Mouse (Mus musculus) CH12.LX (cell line): ENCODE measurements around the gene Foxp1. TPM values are rescaled to one million over a fixed set of nuclear protein-coding genes. Genes with fewer than 3 reads are reported as not detected.

Experiments used
- DNase-seq: peaks from one replicate; pipeline ENCODE4 v3.0.0-alpha.2; 2013; ENCODE audit errors: extremely low read depth
- H3K27ac ChIP-seq: 2 replicates; pipeline ENCODE4 v1.5.1; 2012; ENCODE audit warnings: low read depth, mild to moderate bottlenecking, control low read depth, moderate library complexity; ENCODE audit not compliant: insufficient read depth
- H3K27me3 ChIP-seq: replicated peaks from 2 replicates; pipeline ENCODE3; 2012; ENCODE audit warnings: inconsistent platforms
- H3K36me3 ChIP-seq, 2 experiments: replicated peaks in 1 of 2; 2 replicates each; pipeline versions ENCODE3 to v1.6.1; 2012; ENCODE audit warnings: inconsistent platforms in 1 of 2, low read length in 1 of 2, mild to moderate bottlenecking in 1 of 2, mixed read lengths in 1 of 2, moderate library complexity in 1 of 2; ENCODE audit not compliant: control insufficient read depth in 1 of 2, insufficient read depth in 1 of 2
- H3K4me1 ChIP-seq, 2 experiments: 2 replicates each; pipeline ENCODE4 v1.6.1; 2012; ENCODE audit warnings: inconsistent platforms in 1 of 2, moderate library complexity in 1 of 2; ENCODE audit not compliant: insufficient read depth in 2 of 2, control insufficient read depth in 1 of 2
- H3K4me2 ChIP-seq: 2 replicates; pipeline ENCODE4 v1.6.1; 2012; ENCODE audit warnings: low read depth, mild to moderate bottlenecking, control low read depth; ENCODE audit not compliant: poor library complexity, insufficient read depth, severe bottlenecking
- H3K4me3 ChIP-seq, 3 experiments: fragments of 150-350 bp in 1 of 3; sonication (generic) in 1 of 3; replicated peaks in 1 of 3; 2 replicates each; pipeline versions ENCODE3 to v1.5.1; 2011 to 2012; ENCODE audit warnings: low read depth in 2 of 3, low read length in 2 of 3, mild to moderate bottlenecking in 2 of 3, moderate library complexity in 2 of 3, control low read depth in 1 of 3, improper control_type of control experiment in 1 of 3, inconsistent platforms in 1 of 3, mixed read lengths in 1 of 3; ENCODE audit not compliant: poor library complexity in 1 of 3
- H3K79me2 ChIP-seq: replicated peaks from 2 replicates; pipeline ENCODE4 v1.6.1; 2012; ENCODE audit warnings: mild to moderate bottlenecking, moderate library complexity; ENCODE audit not compliant: control insufficient read depth, poor library complexity, insufficient read depth, severe bottlenecking; ENCODE audit errors: extremely low read depth
- H3K9ac ChIP-seq: 2 replicates; pipeline ENCODE4 v1.6.1; 2012; ENCODE audit warnings: low read depth, mild to moderate bottlenecking, control low read depth, moderate library complexity; ENCODE audit not compliant: insufficient read depth
- H3K9me3 ChIP-seq: replicated peaks from 2 replicates; pipeline ENCODE3; 2012; ENCODE audit warnings: low read length, inconsistent platforms, mixed read lengths
- BHLHE40 ChIP-seq: IDR thresholded peaks from 2 replicates; pipeline ENCODE4 v1.6.1; 2011; ENCODE audit warnings: mild to moderate bottlenecking, low read depth, low read length, improper control_type of control experiment
- CHD1 ChIP-seq: IDR thresholded peaks from 2 replicates; pipeline ENCODE4 v1.6.1; 2012; ENCODE audit warnings: low read depth, low read length, improper control_type of control experiment, inconsistent platforms
- CTCF ChIP-seq, 2 experiments: IDR thresholded peaks in 1 of 2; conservative IDR thresholded peaks in 1 of 2; 2 replicates each; pipeline ENCODE4 v1.5.1; 2011 to 2012; ENCODE audit warnings: low read depth in 2 of 2, low read length in 2 of 2, improper control_type of control experiment in 1 of 2, inconsistent platforms in 1 of 2, mild to moderate bottlenecking in 1 of 2, moderate library complexity in 1 of 2
- EP300 ChIP-seq: IDR thresholded peaks from 2 replicates; pipeline ENCODE4 v1.6.1; 2011; ENCODE audit warnings: low read length, improper control_type of control experiment
- HCFC1 ChIP-seq: IDR thresholded peaks from 2 replicates; pipeline ENCODE4 v1.6.1; 2012; ENCODE audit warnings: low read depth, mild to moderate bottlenecking, inconsistent platforms, low read length, improper control_type of control experiment
- IRF4 ChIP-seq: IDR thresholded peaks from 2 replicates; pipeline ENCODE4 v1.6.1; 2014; ENCODE audit warnings: low read depth, mild to moderate bottlenecking, inconsistent platforms, low read length, improper control_type of control experiment
- JUN ChIP-seq: IDR thresholded peaks from 2 replicates; pipeline ENCODE4 v1.6.1; 2011; ENCODE audit warnings: low read depth, mild to moderate bottlenecking, low read length, improper control_type of control experiment, moderate library complexity; ENCODE audit not compliant: insufficient read depth
- MAFK ChIP-seq: IDR thresholded peaks from 2 replicates; pipeline ENCODE4 v1.6.1; 2011; ENCODE audit warnings: low read length, improper control_type of control experiment; ENCODE audit not compliant: insufficient replicate concordance
- MAX ChIP-seq: IDR thresholded peaks from 2 replicates; pipeline ENCODE4 v1.6.1; 2011; ENCODE audit warnings: low read length, improper control_type of control experiment
- MAZ ChIP-seq: IDR thresholded peaks from 2 replicates; pipeline ENCODE4 v1.6.1; 2012; ENCODE audit warnings: low read depth, mild to moderate bottlenecking, inconsistent platforms, low read length, improper control_type of control experiment, moderate library complexity
- MEF2A ChIP-seq: IDR thresholded peaks from 2 replicates; pipeline ENCODE4 v1.6.1; 2014; ENCODE audit warnings: low read depth, mild to moderate bottlenecking, inconsistent platforms, low read length, improper control_type of control experiment, borderline replicate concordance
- NELFE ChIP-seq: IDR thresholded peaks from 2 replicates; pipeline ENCODE4 v1.6.1; 2011; ENCODE audit warnings: low read depth, low read length, improper control_type of control experiment
- NRF1 ChIP-seq: IDR thresholded peaks from 2 replicates; pipeline ENCODE4 v1.6.1; 2014; ENCODE audit warnings: low read depth, mild to moderate bottlenecking, inconsistent platforms, low read length, improper control_type of control experiment, moderate library complexity
- PAX5 ChIP-seq: IDR thresholded peaks from 2 replicates; pipeline ENCODE4 v1.6.1; 2012; ENCODE audit warnings: low read length, inconsistent platforms, mixed read lengths
- RAD21 ChIP-seq: IDR thresholded peaks from 2 replicates; pipeline ENCODE4 v1.6.1; 2011; ENCODE audit warnings: low read depth, mild to moderate bottlenecking, low read length, improper control_type of control experiment, moderate library complexity
- SIN3A ChIP-seq: IDR thresholded peaks from 2 replicates; pipeline ENCODE4 v1.6.1; 2012; ENCODE audit warnings: low read length, improper control_type of control experiment, inconsistent platforms
- SMC3 ChIP-seq: IDR thresholded peaks from 2 replicates; pipeline ENCODE4 v1.6.1; 2011; ENCODE audit warnings: low read depth, low read length, improper control_type of control experiment
- TCF12 ChIP-seq: IDR thresholded peaks from 2 replicates; pipeline ENCODE4 v1.6.1; 2014; ENCODE audit warnings: low read depth, mild to moderate bottlenecking, inconsistent platforms, low read length, improper control_type of control experiment
- UBTF ChIP-seq: IDR thresholded peaks from 2 replicates; pipeline ENCODE4 v1.6.1; 2012; ENCODE audit warnings: low read depth, mild to moderate bottlenecking, inconsistent platforms, low read length, improper control_type of control experiment, moderate library complexity
- USF2 ChIP-seq: conservative IDR thresholded peaks from 2 replicates; pipeline ENCODE4 v1.6.1; 2011; ENCODE audit warnings: low read depth, low read length, improper control_type of control experiment
- ZKSCAN1 ChIP-seq: IDR thresholded peaks from 2 replicates; pipeline ENCODE4 v1.6.1; 2012; ENCODE audit warnings: low read depth, inconsistent platforms, low read length, improper control_type of control experiment, borderline replicate concordance
- ZMIZ1 ChIP-seq: IDR thresholded peaks from 2 replicates; pipeline ENCODE4 v1.6.1; 2012; ENCODE audit warnings: low read depth, mild to moderate bottlenecking, inconsistent platforms, low read length, improper control_type of control experiment
- ZNF384 ChIP-seq: IDR thresholded peaks from 2 replicates; pipeline ENCODE4 v1.6.1; 2012; ENCODE audit warnings: low read depth, low read length, improper control_type of control experiment, inconsistent platforms
- dilution Hi-C: fragments of 300-500 bp; cut with MboI; formaldehyde crosslinking; loops from 2 replicates; pipeline ENCODE4 v1.14.3; 2020; ENCODE audit warnings: low sequenced_read_pairs; ENCODE audit not compliant: extremely low pct_unique_long_range_greater_than_20kb, extremely low pct_ligation_motif_present
- in situ Hi-C: fragments of 300-500 bp; cut with MboI; formaldehyde crosslinking; loops from 3 replicates; pipeline ENCODE4 v1.14.3; 2019; ENCODE audit warnings: low sequenced_read_pairs, low pct_ligation_motif_present, low pct_unique_long_range_greater_than_20kb, mixed read lengths
- polyA plus RNA-seq: library from polyadenylated mRNA; unstranded; fragments of >175 nt; gene quantifications from 2 replicates; pipeline ENCODE4 v1.2.1, GENCODE M21; 2012; ENCODE audit warnings: low read depth; ENCODE audit not compliant: insufficient read length
- total RNA-seq, 2 experiments: library from RNA; depleted of rRNA; stranded (reverse); fragments of 300-350 nt in 1 of 2; fragments of >200 nt in 1 of 2; gene quantifications; 2 replicates each; pipeline ENCODE4 v1.2.3; 2012 to 2014

The Foxp1 gene
- total and polyA plus RNA-seq, 3 experiments, result 66.5 to 105 (median 87.4) TPM

DNA sequence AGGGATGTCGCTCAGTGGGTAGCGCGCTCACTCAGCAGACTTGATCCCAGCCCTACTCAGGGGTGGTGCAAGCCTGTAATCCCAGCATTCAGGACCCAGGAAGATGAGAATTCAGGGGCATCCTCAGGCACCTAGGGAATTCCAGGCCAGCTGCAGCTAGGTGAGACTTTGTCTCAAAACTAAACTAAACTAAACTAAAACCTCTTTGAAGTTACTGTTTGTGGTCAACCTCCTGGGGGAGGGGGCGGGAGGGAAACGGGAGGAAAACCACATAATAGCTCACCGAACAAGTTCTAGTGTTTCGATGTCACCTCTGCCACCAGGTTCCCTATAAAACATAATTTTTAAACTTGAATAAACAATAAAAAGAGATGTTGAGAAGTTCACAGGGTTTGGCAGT is 24.4 kb downstream of the Foxp1 start (continued):
- TF ChIP-seq NELFE (no peak), CHD1 (no peak), ZMIZ1 (no peak), UBTF (no peak), HCFC1 (no peak), TCF12 (0 out of 2 replicates have a peak, but pooled peaks have one; percentile 38), SIN3A (no peak), ZKSCAN1 (no peak)
- TF ChIP-seq, all 38 proteins: peak for 6

GRCm38 (mm10) chr6:99496114-99496513 is 26.4 kb downstream of the Foxp1 start:
- in situ Hi-C loops (no loop called here), dilution Hi-C loops (no loop called here)
- no peaks in the 10 kb centered on the region for H3K27me3 ChIP-seq
- no peak overlapping the region for H3K4me3 ChIP-seq
- H3K27ac ChIP-seq, result no peak overlapping the region
- TF ChIP-seq CHD1 (no peak), SIN3A (no peak), BHLHE40 (no peak), HCFC1 (no peak), TCF12 (no peak), JUN (no peak), ZNF384 (no peak), NRF1 (no peak), PAX5 (no peak), IRF4 (no peak), MEF2A (no peak), MAX (no peak), MAZ (no peak), USF2 (no peak), MAFK (no peak), EP300 (no peak)
- H3K4me2 ChIP-seq, result no peak overlapping the region
- no peaks in the 10 kb centered on the region for H3K36me3 ChIP-seq
- H3K9ac ChIP-seq, result no peak overlapping the region
- no peaks in the 10 kb centered on the region for H3K79me2 ChIP-seq
- no peaks in the 10 kb centered on the region for H3K9me3 ChIP-seq
- DNase-seq, result no peak
- peaks cover 9 to 22% of the 10 kb centered on the region in 2 experiments for H3K4me1 ChIP-seq

DNA sequence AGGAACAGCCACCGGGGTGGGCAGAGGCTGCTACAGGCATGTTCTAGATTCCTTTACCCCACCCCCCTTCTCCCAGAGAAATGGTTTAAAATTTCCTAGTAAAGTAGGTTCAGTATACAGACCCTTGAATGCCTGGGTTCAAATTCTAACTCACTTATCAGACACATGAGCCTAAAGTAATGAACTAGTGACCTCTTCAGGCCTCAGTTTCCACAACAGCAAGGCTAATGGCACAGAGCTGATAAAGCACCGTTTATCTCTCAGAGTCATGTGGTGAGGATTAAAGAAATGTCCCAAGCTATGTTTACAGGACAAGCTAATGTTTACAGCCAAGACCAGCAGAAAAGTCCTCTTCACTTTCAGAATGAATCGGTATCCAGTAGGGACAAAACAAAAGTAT is 29.6 kb downstream of the Foxp1 start:
- H3K4me3 ChIP-seq, result no peak overlapping the region
- H3K4me2 ChIP-seq, result no peak overlapping the region
- H3K9ac ChIP-seq, result no peak overlapping the region
- peaks cover 19 to 40% of the 10 kb centered on the region in 2 experiments for H3K4me1 ChIP-seq
- peak; percentile 68 for TF ChIP-seq RAD21
- TF ChIP-seq MAFK, result no peak
- peak; percentile 39 for TF ChIP-seq SMC3
- TF ChIP-seq CTCF (conservative IDR thresholded peaks at IDR 0.05 in 1 of 2, IDR thresholded peaks at IDR 0.05 in 1 of 2; ENCODE audit: low read depth in 2 of 2, low read length in 2 of 2), result peak in 1 of 2 experiments; percentile 55; a peak in 2 of 4 replicates
- no peaks in the 10 kb centered on the region for H3K27me3 ChIP-seq
- H3K79me2 ChIP-seq, result no peaks in the 10 kb centered on the region
- H3K27ac ChIP-seq, result no peak overlapping the region
- H3K9me3 ChIP-seq, result no peaks in the 10 kb centered on the region
- in situ Hi-C loops (no loop called here), dilution Hi-C loops (no loop called here)
- DNase-seq, result no peak
- H3K36me3 ChIP-seq, result no peaks in the 10 kb centered on the region
